Mouse (Mus musculus): ENCODE measurements at regions not wholly inside any gene's neighbourhood (a gene's known extent, or its start where the extent isn't known, plus 50 kb on each side); places are given as distances from the start of the nearest gene placed in this dataset.

- no peak for DNase-seq (ENCODE audit: low spot score in 2 of 2)
These were observed 83.5 kb upstream of the Cyp1b1 start for GRCm38 (mm10) chr17:79798361-79798760.

DNA sequence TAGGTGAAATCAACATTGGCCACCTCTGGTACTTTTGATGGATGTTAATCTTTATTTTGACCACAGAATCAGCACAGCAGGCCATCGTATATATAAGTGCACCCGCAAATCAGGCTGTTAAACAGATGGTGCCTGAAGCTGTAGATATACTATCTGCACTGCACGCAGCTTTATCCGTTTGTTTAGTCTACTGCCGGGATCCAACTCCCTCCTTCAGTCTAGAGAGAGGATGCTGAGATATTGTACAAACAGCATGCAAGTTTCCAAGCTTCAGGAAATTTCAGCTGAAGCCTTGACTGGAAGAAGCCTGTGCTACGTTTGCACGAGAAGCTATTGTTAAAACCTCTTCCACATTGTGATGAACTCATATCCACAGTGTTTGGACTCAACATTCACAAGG, 75.3 kb upstream of the Cyp1b1 start:
- no peak for DNase-seq (ENCODE audit: low spot score in 2 of 2)

DNA sequence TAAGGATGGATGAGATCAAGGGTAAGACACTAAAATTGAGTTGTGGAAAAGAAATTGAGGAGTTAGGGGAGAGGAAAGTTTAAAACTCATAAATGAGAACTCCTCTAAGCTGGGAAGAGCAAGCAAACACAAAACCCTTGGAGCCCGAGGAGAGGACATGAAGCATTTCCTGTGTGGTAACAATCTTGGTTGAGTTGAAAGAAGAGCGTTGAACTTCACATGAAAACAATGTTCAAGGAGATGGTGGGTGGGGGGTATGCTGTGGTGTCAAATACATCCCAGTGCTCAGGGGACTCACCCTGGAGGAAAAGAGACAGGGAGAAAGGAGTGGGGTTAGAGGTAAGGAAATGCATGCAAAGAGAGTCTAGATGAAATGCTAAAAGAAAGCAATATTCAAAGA, 72.3 kb upstream of the Cyp1b1 start:
- peak; percentile 7 to 34 for DNase-seq (ENCODE audit: low spot score in 2 of 2)

DNA sequence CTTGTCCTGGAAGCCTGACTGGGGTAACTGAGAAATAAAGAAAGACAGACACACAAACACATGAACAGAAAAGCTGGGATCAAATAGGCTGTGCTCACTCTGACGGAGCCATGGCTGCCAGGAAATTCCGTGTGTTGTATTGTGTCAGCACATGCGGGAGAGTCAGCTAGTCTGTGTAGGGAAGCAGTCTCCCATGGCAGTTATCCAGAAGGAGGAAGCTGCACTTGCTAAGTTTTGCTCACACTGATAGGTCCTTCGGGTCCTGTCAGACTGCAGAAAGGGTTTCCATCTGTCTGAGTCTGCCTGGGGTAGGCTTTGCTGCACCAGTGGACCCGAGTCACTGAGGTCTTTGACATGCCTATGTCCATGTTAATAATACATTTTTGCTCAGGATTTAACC, 71.8 kb upstream of the Cyp1b1 start:
- no peak for DNase-seq (ENCODE audit: low spot score in 2 of 2)

GRCm38 (mm10) chr17:79786270-79786669, 71.4 kb upstream of the Cyp1b1 start:
- DNase-seq (ENCODE audit: low spot score in 2 of 2) = no peak

- DNase-seq (ENCODE audit: low spot score in 2 of 2) = no peak
These were observed 69.5 kb upstream of the Cyp1b1 start for GRCm38 (mm10) chr17:79784256-79784870.

DNA sequence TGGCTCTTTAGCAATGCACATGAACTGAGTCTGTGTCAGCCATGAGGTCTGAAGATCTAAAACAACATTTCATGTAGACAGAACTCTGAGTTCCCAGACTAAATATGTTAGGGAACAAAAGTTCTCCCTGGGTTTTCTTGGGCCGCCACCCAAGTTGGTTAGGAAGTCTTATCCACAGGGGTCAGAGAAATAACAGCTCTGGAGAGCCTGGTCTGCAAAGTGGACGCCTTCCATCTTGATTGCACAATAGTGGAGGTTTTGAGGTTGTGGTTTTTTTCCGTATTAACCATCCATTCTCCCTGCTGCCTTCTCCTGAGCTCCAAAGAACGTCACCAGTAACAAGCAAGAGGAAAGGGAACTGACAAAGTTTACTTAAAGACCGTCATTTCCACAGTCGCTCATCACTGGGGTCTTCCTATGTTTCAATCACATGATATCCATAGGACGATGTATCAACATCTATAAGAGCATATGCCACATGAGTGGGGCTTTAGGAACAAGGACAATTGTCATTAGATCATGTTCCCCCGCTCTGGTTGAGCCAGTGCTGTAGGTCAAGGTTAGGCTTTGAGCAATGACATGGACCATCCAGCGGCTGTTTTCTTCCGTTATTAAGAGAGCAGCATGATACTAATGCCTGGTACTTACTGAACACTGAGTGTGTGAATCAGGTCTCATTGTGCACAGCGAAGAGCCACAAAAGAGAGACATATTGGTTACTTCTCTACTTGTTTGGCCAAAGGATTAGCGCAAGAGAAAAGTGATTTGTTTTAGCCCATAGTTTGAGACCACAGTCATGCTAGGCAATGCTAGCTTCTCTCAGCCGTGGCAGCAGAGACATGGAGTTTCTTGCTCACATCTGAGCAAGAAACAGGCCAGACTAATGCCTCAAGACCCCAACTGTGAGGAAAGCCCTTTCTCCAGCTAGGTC, 67.1 kb upstream of the Cyp1b1 start:
- DNase-seq (ENCODE audit: low spot score in 2 of 2) = no peak

GRCm38 (mm10) chr17:79781262-79781661, 66.4 kb upstream of the Cyp1b1 start:
- DNase-seq (ENCODE audit: low spot score in 2 of 2) = no peak

DNA sequence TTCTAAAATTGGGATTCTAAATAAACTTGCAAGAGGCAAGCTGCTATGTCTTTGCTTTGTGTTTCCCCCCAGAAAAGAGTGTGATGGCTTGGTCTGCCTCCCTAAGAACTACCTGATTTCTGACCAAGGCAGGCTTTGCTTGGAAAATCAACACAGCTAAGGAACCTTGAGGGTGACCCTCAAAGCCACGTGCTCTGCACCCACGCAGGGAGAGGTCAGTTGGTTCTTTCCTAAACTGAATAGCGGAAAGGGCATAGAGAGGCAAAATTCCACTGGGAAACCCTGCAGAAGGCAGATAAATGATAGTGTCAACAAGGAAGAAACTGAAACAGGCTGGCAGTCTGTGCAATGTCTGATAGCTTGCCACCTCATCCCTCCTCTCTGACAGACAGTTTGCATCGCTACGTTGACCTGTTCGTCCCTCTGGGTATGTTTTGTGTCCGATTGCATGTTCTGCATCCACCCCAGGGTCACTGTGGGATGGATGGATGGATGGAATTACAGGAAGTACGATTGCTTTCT, 63.1 kb upstream of the Cyp1b1 start:
- no peak for DNase-seq (ENCODE audit: low spot score in 2 of 2)

- no peak for DNase-seq (ENCODE audit: low spot score in 2 of 2)
These were observed 61.3 kb upstream of the Cyp1b1 start for GRCm38 (mm10) chr17:79776177-79776576.

GRCm38 (mm10) chr17:79775216-79775615, 60.4 kb upstream of the Cyp1b1 start:
- peak; percentile 6 to 9 for DNase-seq (ENCODE audit: low spot score in 2 of 2)

- DNase-seq (ENCODE audit: low spot score in 2 of 2) = no peak
These were observed 59.4 kb upstream of the Cyp1b1 start for GRCm38 (mm10) chr17:79774291-79774690.

DNA sequence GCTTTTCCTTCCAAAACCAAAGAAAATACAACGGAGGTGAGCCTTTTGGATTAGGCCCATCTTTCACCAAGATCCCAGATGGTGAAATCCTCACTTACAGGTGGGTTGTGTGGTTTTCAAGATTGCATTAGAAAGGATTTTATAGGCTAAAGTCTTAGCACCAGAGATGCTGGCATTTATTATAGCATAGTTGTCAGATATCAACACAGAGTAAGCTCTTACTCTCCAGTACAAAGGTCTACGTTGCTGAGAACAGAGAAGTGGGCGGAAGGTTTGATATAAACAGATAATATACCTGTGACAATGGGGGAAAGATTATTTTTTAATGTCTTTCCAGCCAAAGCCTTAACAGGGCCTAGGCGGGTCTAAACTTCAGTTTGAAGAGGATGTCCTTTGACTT, 57.4 kb upstream of the Cyp1b1 start:
- DNase-seq (ENCODE audit: low spot score in 2 of 2) = no peak

DNA sequence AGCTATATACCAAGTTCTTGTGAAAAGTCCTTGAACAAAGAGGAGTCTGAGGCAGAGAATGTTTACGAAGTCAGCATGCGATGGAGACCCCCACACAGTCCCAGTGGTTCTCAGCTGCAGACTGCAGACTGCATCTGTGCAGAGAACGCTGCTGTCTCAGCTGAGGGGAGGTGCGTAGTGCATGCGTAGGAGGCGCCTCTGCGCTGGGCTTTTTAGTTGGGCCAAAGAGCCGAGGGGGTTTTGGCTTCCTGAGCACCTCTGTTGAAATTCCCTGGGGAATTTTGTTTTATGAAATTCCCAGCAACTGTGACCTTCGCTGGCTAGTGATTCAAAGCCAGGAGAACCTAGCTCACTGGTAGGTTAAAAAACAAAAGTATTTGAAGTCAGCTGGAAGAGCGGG, 56.9 kb upstream of the Cyp1b1 start:
- DNase-seq (ENCODE audit: low spot score in 2 of 2) = no peak

- DNase-seq (ENCODE audit: low spot score in 2 of 2) = no peak
These were observed 56.0 kb upstream of the Cyp1b1 start for GRCm38 (mm10) chr17:79770911-79771310.

DNA sequence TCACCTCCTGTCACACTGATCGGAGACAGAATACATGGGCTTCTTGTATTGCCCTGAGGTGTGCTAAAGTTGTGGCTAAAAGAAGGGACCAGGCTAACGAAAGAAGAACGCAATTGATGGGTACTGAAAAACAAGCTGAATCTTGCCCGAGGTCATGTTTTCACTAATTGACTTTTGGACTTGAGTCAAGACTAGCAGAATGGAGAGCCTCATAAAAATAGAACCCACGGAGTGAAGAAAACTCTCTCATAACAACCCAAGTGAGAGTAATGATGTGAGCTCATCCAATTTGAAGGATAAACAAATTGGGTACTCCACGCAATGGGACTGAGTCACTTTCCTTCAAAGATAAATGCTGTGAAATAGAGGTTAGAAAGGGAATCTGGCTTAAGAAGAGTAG, 55.0 kb upstream of the Cyp1b1 start:
- no peak for DNase-seq (ENCODE audit: low spot score in 2 of 2)

GRCm38 (mm10) chr17:79768080-79768479, 53.2 kb upstream of the Cyp1b1 start:
- DNase-seq (ENCODE audit: low spot score in 2 of 2) = no peak

DNA sequence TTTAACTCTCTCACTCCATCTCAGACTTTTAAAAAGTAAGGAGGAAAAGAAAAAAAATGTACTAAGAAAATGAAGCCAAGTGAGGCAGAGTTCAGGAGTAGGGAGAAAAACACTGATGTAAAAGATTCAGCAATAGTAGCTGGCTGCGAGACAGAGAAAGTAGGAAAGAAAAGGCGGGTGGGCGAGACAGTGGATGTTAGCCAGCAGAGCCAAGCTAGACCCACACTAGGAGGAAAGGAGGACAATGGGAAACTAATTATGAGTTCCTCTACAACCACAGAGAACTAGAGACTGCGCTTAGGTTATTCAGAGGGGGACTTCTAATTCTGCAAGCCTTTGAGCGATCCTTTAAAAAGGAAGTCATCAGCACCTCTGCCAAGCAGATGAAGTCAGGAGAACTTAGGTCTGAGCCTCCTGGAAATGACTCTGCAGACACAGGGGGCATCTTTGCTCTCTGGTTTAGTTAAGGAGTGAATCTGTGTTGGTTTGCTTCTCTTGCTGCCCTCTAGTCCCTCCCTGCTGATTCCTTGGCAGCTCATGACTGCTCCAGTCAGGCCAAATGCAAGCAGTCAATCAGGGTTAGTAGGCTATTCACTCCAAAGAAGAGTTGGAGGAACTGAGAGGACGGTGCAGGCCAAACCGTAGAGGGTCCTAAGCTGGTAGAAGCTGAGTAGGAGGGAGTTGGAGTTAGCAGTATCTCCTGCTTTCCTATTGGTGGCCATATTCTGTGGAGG, 50.4 kb upstream of the Cyp1b1 start:
- no peak for DNase-seq (ENCODE audit: low spot score in 2 of 2)
